Mouse (Mus musculus) frontal cortex, postnatal 10 days (tissue): ENCODE results near the gene Gipc3.

Experiments used
- DNase-seq, 2 experiments: peaks; one replicate each; pipeline ENCODE4 v3.0.0; 2022; ENCODE audit warnings: low spot score in 2 of 2, mixed read lengths in 1 of 2

Gipc3 gene

DNA sequence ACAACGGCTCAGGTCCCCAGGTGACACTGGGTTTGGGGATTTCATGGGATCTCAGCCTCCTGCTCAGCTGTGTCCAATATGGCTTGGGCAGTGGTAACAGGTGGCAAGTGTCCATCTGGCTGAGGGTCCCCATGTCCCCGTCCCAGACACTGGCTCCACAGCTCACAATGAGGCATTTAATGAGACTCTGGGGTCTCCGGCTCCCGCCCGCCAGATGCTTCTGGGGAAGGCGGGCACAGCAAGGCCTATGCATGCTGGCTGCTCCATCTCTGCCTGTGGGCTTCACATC is 24.1 kb upstream of the Gipc3 start:
- no peak for DNase-seq

DNA sequence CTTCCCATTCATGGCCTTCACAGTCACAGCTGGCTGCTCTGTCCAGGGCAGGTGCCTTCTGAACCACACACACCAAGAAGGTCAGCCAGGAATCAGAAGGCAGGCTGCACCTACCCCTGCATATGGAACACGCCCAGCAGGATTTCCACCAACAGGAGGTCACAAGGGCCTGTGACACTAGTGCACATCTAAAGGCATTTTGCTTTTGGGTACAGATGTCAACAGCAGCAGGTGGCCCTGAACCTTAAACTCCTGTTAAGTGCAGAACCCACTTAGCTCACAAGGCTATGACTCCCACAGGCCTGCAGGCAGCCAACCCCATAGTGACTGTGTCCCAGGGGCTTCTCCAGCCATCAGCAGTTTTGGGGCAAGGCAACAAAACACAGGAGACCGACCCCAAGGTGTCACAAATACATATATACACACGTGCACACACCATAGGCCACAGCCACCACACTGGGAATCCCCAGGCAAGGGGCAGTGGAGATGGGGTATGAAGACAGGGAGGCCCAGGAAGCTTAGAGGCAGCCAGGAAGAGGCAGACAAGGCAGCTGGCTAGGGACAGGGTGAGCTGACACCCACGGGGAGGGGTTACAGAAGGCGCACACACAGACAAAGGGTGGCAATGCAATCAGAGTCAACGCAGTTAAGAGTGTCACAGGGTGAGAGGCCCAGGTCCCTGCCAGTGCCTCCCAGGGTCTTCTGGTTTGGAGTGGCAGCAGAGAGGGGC is 23.6 kb upstream of the Gipc3 start:
- no peak for DNase-seq

DNA sequence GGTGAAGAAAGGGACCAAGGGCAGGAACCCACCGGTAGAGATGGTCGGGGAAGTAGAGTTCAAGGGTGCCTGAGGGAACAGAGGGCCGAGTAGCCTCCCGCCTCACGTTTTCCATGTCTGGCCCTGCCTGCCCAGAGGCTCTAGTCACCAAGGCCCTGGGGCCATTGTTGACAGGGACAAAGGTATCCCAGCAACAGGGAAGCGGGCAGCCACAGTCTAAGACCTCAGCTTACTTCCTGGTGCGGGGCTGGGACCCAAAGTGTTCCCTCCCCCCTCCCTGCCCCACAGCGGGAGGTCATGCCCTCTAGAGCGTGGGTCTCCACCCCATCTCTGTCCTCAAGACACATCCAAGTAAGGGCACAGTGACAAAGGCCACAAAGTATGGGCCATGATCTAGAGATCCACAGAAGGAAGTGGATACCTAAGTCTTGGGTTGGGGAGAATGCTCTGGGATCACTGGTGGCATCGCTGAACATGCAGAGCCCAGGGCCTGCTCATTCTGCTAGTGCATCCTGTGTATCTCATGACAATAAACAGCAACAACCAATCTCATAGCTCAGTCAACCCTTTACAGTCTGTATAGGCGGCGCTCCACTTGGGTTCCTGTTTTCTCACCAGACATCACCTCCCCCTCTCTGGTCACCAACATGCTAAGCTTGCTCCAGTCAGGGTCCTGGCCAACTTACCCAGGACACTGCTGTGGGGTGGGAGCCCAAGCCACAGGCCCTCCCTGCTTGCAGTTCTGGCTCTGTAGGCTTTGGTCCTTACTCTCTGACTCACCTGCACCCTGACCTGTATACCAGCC is 22.8 kb upstream of the Gipc3 start, which contains the start of gene 4930404N11Rik:
Gene 4930404N11Rik, minus strand, starts transcription at position 145 of the 805 bp plus-strand sequence.
- DNase-seq = no peak

DNA sequence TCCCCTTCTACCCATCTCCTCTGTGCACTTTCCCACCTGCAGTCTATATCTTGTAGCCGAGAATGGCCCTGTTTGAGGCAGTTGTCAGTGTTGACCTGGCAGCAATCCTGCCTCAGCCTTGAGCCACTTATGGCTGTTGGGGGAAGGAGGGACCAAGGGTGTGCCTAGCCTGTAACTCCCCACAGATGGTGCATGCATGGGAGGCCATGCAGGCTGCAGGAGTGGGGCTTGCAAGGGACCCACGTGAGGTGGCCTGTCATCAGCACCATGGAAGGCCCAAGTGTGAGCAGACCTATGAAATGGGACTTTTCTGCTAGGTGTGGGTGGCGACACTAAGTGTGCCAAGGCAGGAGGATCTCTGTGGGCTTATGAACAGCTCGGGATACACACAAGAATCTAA is 22.0 kb upstream of the Gipc3 start:
- no peak for DNase-seq

DNA sequence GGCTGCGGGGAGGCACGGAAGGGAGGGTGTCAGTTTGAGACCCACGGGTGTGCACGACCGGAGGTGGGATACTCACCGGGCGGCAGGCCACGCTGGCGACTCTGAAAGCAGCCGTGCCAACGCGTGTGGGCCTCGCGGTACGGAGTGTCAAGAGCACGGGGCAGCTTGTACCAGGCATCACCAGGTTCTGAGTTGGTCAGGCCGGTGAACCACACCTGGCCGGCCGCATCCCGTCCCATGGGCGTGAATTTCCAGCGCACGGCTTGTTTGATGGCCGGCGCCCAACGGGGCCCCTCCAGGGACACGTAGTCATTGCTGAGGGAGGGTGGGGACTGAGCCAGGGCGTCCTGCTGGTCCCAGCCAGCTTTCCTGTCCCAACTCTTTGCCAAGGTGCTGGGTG is 21.6 kb upstream of the Gipc3 start:
- DNase-seq = no peak

DNA sequence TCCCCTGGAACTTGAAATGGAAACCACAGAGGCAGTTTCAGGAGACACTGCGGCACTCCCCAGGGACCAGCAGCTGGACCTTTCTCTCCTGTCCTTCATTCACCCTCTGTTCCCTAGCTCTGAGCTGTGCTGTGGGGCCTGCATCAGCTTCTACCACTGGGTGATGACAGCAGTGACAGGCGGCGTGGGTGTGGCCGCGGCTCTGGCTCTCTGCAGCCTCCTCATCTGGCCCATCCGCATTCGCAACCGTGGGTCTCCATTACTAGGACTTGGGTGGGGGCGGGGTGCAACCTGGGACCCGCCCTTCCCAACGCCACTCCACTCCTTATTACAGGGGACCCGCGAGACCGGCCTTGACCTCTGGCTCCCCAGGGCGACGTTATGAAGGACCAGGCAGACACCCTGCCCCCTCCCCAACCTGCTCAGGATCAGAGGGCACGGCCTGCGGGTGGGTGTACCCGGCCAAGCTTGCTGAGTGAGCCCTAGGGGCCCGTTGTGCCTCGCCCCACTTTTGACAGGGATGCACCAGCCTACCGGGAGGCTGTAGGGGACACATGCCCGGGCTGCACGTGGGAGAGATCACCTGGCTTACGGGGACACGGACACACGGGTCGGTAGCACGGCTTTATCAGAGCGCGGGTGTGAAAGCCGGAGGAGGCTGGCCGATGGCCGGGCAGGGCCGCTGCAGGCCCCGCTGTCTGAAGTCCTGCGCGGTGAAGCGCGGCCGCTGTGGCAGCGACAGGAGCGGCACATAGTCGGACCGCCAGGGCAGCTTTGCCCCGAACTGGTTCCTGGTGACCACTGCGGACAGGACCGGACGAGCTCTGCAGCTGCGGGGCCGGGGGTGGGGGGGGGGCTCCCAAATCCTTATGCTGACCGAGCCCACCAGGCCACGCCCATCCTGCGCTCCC is 20.6 kb upstream of the Gipc3 start:
- DNase-seq = no peak

DNA sequence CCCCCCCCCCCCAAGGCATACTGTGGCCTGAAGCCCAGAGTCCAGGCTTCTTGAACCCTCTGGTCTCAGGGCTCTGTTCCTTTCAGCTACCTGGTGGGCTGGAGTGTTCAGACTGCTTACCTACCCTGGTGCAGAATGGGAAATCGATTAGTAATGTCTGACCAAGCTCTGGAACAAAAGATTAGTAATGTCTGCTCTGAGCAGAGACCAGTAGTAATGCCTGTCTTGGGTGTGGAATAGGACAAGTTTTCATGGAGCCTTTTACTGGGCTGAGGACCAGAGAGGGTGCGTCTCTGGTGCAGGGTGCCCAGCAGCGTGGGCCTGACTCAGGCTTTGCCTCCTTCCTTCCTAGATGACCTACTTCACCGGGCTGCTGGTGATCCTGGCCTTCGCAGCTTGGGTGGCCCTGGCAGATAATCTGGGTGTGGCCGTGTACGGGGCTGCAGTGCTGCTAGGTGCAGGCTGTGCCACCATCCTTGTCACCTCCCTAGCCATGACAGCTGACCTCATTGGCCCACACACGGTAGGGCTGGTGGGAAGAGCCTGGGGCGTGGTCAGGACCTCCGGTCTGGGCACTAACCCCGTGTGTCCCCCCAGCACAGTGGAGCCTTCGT is 19.4 kb upstream of the Gipc3 start:
- no peak for DNase-seq

DNA sequence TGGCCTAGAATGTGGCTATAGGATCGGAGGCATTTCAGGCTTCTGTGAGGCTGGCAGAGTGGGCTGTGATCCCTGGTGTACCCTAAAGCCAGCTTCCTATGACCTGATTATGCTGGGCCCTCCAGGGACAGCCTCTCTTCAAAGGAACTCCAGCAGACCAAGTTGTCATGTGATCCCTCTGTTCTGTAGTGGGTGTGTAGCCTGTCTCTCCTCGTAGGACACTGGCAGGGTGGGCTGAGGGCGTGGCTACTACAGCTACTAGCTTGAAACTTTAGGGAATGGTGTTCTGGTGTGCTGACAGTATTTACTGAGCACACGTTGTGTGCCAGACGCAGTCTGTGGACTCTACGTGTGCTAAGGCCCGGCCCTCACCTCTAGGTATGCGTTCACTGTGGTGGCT is 17.7 kb upstream of the Gipc3 start:
- DNase-seq = no peak

DNA sequence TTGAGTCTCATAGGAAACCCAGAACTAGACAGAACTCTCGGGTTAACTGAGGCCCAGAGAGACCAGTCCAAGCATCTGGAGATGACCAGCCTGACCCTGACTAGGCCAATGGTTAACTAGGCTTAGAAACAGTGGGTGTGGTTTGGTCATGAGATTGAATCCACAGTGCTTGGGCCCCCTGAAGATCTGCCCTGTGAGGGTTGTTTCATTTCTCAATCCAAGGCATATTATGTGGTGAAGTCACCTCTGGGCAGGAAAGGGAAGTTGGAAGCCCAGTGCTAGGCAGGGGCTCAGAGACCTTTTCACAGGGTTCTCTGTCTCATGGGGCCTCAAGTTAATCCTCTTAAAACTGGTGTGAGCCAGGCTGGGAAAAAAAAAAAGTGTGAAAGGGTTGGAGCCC is 15.8 kb upstream of the Gipc3 start:
- no peak for DNase-seq

DNA sequence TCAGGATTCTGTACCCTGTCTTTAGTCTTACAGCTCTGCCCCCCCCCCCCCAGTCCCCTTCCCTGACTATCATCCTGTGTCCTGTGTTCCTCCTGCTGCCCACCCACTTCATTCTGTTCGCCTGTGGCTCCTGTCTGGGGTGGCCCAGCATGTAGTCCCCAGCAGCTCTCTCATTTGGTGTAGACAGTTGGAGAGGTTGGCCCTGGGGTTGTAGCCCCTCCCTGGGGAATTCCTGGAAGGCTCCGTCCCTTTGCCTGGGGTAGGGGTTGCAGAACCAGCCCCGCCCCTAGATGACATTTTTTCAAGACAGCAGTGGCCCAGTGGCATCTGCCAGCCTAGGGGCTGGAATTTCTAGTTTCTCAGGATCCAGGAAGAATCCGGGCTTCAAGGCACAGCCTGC is 15.1 kb upstream of the Gipc3 start:
- no peak for DNase-seq

DNA sequence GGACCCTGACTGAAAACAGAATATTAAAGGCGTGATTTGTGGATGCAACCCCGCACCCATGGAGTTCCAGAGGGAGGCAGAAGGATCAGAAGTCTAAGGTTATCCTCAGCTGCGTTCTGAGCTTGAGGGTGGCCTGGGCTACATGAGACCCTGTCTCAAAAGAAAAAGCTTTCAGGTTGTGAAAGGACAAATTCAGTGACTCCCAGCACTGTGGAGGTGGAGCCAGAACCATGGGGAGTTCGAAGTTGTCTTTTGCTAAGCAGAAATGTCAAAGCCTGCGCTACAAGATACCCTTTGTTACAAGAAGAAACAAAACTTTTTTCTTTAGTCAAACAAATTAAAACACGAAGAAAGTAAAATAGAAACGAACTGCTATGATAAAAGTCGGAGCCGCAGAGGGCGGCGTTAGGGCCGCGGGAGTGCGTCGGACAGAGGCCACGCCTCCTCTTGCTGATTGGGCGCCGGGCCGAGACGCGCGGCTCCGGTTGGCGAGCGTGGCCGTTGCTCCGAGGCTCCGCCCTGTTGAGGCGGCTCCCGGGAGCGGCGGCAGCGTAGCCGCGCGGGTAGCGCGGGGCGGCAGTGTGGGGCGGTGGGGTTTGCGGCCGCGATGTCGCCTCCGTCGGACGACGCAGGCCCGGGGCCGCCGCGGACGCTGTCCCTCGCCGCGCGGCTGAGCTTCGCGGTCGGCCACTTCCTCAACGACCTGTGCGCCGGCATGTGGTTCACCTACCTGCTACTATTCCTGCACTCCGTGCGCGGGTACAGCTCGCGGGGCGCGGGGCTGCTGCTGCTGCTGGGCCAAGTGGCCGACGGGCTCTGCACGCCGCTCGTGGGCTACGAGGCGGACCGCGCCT is 14.2 kb upstream of the Gipc3 start, which contains the start of gene Mfsd12:
Gene Mfsd12, plus strand, starts transcription at position 501 of the 854 bp plus-strand sequence.
- DNase-seq = peak; percentile 81 to 90

DNA sequence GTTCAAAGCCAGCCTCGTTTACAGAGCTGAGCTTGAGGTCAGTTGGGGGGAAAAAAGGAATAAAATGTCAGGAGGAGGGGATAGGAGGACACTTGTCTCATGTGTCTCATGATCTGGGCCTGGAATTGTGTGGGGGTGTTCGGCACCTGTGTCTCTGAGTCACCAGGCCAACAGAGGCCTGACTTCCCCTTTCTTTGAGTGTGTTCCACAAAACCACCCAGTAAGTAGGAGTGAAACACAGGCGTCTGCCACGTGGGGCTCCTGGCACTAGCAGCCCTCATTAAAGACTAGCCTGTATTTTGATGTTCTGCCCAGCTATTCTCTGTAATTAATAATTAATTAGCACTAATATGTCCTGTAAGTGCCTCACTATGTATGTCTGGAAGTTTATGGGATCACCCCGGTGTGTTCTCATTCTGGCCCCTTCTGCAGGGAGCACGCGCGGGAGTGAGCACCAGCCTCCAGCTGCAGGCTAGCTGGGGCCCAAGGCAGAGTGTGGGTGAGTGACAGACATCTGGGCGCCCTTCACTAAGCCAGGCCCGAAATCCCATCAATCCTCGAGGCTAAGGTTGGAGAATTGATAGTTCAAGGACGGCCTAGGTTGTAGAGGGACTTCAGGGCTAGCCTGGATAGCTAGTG is 13.4 kb upstream of the Gipc3 start:
- DNase-seq = no peak

DNA sequence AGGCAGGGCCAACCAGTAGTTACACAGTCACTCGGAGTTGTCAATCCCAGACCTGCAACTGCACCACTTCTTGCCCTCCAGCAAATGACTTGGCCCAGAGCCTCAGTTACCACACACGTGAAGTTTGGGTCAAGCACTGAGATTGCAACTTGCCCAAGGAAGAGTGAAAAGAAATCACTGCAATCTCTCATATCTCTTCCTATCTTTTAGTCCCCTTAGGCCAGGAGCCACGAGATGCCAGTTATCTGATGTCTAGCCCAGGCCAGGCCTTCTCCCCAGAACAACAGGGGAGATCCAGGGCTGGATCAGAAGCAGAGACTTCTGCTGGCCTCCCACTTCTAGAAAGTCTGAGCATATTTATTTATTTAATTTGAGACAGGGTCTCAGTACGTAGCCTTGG is 12.5 kb upstream of the Gipc3 start:
- no peak for DNase-seq

DNA sequence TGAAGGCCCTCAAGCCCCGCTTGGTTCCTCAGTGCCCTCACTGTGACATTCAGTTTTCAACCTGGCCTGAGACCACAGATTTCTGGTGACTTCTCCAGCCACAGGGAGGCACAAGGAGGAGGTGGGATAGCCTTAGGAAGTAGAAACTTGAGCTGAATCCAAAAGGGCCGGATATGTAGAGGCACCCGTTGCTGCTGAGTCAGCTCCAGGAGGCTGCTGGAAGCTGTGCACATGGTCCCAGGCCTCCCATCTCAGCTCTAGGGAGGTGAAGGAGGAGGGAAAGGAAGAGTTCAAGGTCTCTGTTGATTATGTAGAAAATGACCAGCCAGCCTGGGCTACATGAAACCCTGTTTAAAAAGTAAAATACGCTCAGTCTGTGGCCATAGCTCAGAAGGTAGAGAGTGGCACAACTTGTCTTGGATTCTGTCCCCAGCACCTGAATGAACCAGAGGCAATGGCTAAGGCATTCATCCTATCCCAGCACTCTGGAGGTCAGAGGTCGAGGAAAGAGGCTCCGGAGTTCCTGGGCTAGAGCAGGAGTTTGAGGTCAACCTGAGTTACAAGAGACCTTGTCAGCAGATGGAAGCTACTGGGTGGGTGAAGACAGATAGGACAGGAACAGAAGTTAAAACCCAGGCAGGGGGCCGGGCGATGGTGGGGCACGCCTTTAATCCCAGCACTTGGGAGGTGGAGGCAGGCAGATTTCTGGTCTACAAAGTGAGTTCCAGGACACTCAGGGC is 11.8 kb upstream of the Gipc3 start:
- no peak for DNase-seq

DNA sequence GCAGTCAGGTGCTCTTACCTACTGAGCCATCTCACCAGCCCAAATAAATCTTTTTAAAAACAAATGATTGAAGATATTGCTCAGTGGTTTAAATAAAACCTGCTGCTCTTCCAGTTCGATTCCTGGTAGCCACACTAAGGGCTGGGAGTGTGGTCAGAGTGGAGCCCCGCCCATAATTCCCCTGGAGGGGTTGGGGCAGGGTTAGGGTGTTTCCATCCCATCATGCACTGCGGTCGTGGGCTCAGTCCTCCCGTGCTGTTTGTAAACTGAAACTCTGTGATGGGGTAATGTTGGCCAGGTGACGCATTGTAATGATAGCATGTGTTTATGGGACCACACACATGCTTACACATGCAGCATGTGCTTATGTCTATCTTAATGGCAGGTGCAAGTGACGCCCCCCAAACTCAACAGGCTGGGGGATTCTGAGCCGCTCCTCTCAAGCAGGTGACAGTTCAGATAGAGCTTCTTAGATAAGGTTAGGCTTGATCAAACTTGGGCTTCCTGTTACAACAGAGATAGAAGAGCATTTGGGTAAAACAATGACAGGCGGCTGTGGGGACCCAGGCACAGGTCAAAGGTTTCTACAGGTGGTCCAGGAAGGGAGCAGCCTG is 8.7 kb upstream of the Gipc3 start:
- DNase-seq = no peak

DNA sequence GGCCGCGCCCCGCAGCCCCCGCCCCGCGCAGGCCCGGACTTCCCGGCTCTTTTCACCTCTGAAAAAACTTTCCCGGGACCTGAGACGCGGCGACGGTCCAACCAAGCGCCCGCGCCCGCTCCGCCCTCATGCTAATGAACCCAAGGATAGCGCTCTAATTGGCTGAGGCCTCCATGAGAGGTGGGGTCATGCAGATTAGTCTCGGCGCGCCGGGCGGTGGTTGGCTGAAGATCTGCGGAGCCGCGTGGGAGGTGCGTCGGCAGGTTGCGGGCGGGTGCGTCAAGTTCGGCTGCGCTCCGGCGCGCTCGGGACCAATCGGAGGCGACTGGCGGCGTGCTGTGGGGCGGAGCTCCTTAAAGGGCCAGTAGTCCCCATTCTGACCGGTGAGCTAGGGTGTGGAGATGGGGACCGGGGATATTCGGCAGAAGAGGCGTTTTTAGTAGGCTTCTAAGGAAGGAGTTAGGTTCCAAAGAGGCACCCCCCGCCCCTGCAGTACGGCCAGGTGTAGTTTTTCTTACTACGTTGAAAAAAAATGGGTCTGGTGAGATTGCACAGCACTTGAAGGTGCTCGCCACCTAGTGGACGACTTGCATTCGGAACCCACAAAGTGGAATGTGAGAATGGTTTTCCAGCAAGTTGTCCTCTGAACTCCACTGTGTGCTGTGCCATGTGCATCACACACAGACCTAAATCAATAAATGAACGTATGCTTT is 7.4 kb upstream of the Gipc3 start, which contains the start of gene Hmg20b:
Gene Hmg20b, minus strand, starts transcription at position 130 of the 713 bp plus-strand sequence.
- peak; percentile 99 to 100 for DNase-seq

DNA sequence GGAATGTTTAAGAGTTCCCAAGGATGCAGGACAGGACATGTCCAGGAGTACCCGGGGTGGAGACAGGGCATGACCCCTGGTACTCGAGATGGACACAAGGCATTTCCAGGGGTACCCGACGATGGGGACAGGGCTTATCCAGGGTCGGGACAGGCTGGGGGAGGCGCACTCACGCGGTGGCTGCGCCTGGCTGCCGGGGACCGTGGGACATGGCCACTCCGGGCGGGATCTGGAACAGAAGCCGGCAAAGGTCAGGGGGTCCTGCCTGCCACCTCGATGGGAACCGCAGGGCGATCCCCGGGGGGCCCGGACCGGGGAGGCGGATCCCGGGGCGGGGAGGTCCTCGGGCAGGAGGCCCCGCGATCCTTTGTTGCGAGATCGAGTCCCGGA is 6.9 kb upstream of the Gipc3 start:
- peak in 1 of 2 experiments; percentile 53 for DNase-seq

DNA sequence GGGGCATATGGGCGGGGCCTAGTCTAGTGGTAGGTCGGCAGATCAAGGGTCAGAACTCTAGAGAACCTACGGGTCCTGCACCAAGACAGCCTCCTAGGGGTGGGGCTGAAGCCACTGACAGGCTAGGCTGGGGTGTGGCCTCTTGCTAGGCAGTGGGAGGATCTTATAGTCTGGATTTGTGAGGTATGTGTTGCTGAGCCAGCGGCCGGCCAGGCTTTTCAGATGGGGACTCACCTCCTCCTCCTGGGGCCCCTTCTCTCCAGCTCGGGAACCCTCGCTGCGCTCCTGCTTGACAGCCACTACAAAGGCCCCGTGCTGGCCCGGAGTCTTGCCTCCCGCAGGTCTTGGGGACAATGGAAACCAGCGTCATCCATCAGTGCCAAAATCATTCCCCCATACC is 6.1 kb upstream of the Gipc3 start:
- no peak for DNase-seq
